Mouse (Mus musculus) limb, embryonic 11.5 days (tissue): ENCODE measurements around the gene Tmem135. TPM values are rescaled to one million over a fixed set of nuclear protein-coding genes. Genes with fewer than 3 reads are reported as not detected.

Source experiments
- ATAC-seq: fragments of 200-750 bp; cut with Nextera tagmentation; 2 replicates; pipeline ENCODE4 v1.8.0; 2017; ENCODE audit warnings: low read depth; ENCODE audit not compliant: insufficient number of reproducible peaks, low FRiP score, low TSS enrichment
- DNase-seq: peaks from one replicate; pipeline ENCODE4 v3.0.0-alpha.2; 2015; ENCODE audit warnings: low spot score
- H3K27ac ChIP-seq: fragments of 300-500 bp; sonication (generic); replicated peaks from 2 replicates; pipeline ENCODE4 v1.5.1; 2014; ENCODE audit warnings: low read depth, mild to moderate bottlenecking, low read length
- H3K27me3 ChIP-seq: fragments of 300-500 bp; sonication (generic); 2 replicates; pipeline ENCODE4 v1.6.1; 2014; ENCODE audit warnings: mild to moderate bottlenecking, low read length, mixed read lengths; ENCODE audit not compliant: control insufficient read depth, insufficient read depth
- H3K36me3 ChIP-seq: fragments of 300-500 bp; sonication (generic); 2 replicates; pipeline ENCODE4 v1.6.1; 2014; ENCODE audit warnings: mild to moderate bottlenecking, low read length, moderate library complexity, mixed read lengths; ENCODE audit not compliant: control insufficient read depth, insufficient read depth
- H3K4me1 ChIP-seq: fragments of 300-500 bp; sonication (generic); 2 replicates; pipeline ENCODE4 v1.6.1; 2014; ENCODE audit warnings: low read length, mixed read lengths; ENCODE audit not compliant: control insufficient read depth, insufficient read depth
- H3K4me2 ChIP-seq: fragments of 300-500 bp; sonication (generic); 2 replicates; pipeline ENCODE4 v1.6.1; 2014; ENCODE audit warnings: low read depth, mild to moderate bottlenecking, moderate library complexity; ENCODE audit not compliant: severe bottlenecking
- H3K4me3 ChIP-seq: fragments of 300-500 bp; sonication (generic); 2 replicates; pipeline ENCODE4 v1.5.1; 2014; ENCODE audit warnings: low read depth, low read length
- H3K9ac ChIP-seq: fragments of 300-500 bp; sonication (generic); 2 replicates; pipeline ENCODE4 v1.6.1; 2014; ENCODE audit warnings: mild to moderate bottlenecking, low read length
- H3K9me3 ChIP-seq: fragments of 300-500 bp; sonication (generic); 2 replicates; pipeline ENCODE4 v1.6.1; 2016; ENCODE audit warnings: low read length; ENCODE audit not compliant: control insufficient read depth
- WGBS: fragments of 180-500 bp; shearing (Covaris S2); extraction: QIAGEN DNeasy Blood & Tissue Kit; methylation state at CpG from one replicate; pipeline ENCODE4 v1.1.7; 2014; 5-methylcytosine and 5-hydroxymethylcytosine counted together
- polyA plus RNA-seq: library from polyadenylated mRNA; unstranded; fragments of >200 nt; fragmentation: Nextera tagmentation; extraction: Ambion mirVana; gene quantifications from 2 replicates; pipeline ENCODE4 v1.2.1, GENCODE M21; 2014

The Tmem135 gene
- polyA plus RNA-seq, 1 experiment from 2014 or later = 18.3 TPM

DNA sequence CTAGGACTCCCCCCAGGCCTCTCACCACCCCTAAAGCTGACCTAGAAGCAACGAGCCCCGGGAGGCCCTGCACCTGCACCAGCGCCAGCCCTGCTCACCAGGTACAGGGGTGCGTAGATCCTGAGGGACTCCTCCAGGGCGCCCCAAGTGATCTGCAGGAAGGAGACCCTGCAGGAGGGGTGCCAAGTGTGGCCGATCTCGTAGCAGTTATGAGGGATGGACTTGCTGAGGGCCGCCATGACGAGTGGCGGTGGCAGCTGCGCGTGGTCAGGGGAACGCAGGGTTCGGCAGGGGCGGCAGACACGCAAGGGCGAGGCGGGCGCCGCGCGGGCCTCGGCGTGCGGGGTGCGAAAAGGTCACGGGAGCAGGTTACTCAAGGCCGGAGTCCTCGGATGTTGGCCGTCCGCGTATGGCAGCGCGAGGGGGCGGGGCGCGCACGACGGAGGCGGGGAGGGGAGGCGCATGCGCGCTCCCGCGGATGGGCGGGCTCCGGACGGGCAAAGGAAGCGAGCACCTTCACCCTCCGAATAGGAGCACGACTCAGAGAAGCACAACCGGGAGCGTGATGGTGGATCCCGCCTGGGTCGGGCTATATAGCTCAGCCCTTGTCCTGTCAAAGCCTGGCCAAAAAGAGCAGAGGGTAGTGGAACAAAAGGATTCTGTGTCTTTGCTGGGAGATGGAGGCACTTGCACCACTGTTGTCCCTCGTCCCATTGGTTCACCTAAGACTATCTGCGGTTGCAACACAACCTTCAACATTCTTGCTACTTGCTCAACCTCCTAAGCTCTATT lies 65.5 kb downstream of the Tmem135 start:
- Histone ChIP-seq H3K9me3 (no peaks in the 10 kb centered on the region), H3K9ac (peak overlapping the region; percentile 88), H3K4me1 (peaks cover 7% of the 10 kb centered on the region), H3K4me2 (peak overlapping the region; percentile 95), H3K4me3 (peak overlapping the region; percentile 93), H3K27ac (no peak overlapping the region; the same call in 1 of the 2 replicates), H3K36me3 (no peaks in the 10 kb centered on the region), H3K27me3 (no peaks in the 10 kb centered on the region)
- ATAC-seq (peak; percentile 93), DNase-seq (peak; percentile 91)
- WGBS = under 1% methylated on average over 56 of the region's 57 CpGs

GRCm38 (mm10) chr7:89337711-89338349 lies 66.2 kb downstream of the Tmem135 start:
- ATAC-seq (peak; percentile 31; the same call in 1 of the 2 replicates), DNase-seq (peak; percentile 4)
- Histone ChIP-seq H3K9ac (peak overlapping the region; percentile 88), H3K4me2 (peak overlapping the region; percentile 95), H3K9me3 (no peaks in the 10 kb centered on the region), H3K27ac (no peak overlapping the region; the same call in 1 of the 2 replicates), H3K4me3 (peak overlapping the region; percentile 93), H3K27me3 (no peaks in the 10 kb centered on the region), H3K4me1 (peaks cover 7% of the 10 kb centered on the region), H3K36me3 (no peaks in the 10 kb centered on the region)
- 57% methylated on average over 10 of the region's 10 CpGs for WGBS

GRCm38 (mm10) chr7:89336434-89336833 lies 67.6 kb downstream of the Tmem135 start:
- Histone ChIP-seq H3K27ac (no peak overlapping the region), H3K36me3 (no peaks in the 10 kb centered on the region), H3K9me3 (no peaks in the 10 kb centered on the region), H3K27me3 (no peaks in the 10 kb centered on the region), H3K4me1 (peaks cover 7% of the 10 kb centered on the region), H3K4me2 (no peak overlapping the region), H3K4me3 (no peak overlapping the region), H3K9ac (no peak overlapping the region)
- ATAC-seq = no peak
- 95% methylated on average over 1 of the region's 1 CpGs for WGBS
- no peak for DNase-seq

DNA sequence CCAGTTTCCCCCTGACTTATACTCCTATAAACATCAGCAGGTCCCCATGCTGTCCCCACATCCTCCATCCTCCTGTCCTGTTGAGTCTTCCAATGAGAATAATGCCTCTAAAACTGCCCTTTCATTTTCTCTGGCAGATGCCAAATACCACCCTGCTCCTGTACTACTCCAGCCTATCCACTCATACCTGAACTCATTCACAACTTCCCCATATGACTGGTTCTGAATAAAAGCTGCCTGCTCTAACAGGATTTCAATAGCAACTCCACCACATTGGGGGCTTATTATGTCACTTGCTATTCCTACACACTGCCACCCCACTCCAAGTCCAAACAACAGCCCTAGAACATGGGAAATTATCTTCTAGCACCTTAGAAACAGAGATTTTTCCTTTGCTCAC lies 68.7 kb downstream of the Tmem135 start:
- peaks cover 7% of the 10 kb centered on the region for H3K4me1 ChIP-seq
- H3K4me2 ChIP-seq = no peak overlapping the region
- H3K4me3 ChIP-seq = no peak overlapping the region
- no peak for DNase-seq
- H3K9me3 ChIP-seq = no peaks in the 10 kb centered on the region
- ATAC-seq = no peak
- H3K27ac ChIP-seq = no peak overlapping the region
- H3K9ac ChIP-seq = no peak overlapping the region
- H3K36me3 ChIP-seq = no peaks in the 10 kb centered on the region
- H3K27me3 ChIP-seq = no peaks in the 10 kb centered on the region

DNA sequence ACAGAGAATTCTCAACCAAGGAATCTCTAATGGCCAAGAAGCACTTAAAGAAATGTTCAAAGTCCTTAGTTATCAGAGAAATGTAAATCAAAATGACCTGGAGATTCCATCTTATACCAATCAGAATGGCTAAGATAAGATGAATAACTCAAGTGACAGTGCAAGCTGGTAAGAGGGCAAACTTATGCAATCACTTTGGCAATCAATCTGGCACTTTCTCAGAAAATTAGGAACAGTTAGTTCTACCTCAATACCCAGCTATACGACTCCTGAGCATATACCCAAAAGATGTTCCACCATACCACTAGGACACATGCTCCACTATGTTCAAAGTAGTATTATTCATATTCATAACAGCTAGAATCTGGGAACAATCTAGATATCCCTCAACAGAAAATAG lies 74.1 kb downstream of the Tmem135 start:
- Histone ChIP-seq H3K9me3 (no peaks in the 10 kb centered on the region), H3K27me3 (no peaks in the 10 kb centered on the region), H3K4me2 (no peak overlapping the region), H3K4me1 (no peaks in the 10 kb centered on the region), H3K27ac (no peak overlapping the region), H3K36me3 (no peaks in the 10 kb centered on the region), H3K4me3 (no peak overlapping the region), H3K9ac (no peak overlapping the region)
- DNase-seq (no peak), ATAC-seq (no peak)
- 94% methylated on average over 1 of the region's 1 CpGs for WGBS

GRCm38 (mm10) chr7:89327731-89328130 lies 76.3 kb downstream of the Tmem135 start:
- WGBS = 94% methylated on average over 5 of the region's 5 CpGs
- DNase-seq (no peak), ATAC-seq (no peak)
- Histone ChIP-seq H3K4me2 (no peak overlapping the region), H3K36me3 (no peaks in the 10 kb centered on the region), H3K4me1 (no peaks in the 10 kb centered on the region), H3K27me3 (no peaks in the 10 kb centered on the region), H3K9me3 (no peaks in the 10 kb centered on the region), H3K27ac (no peak overlapping the region), H3K4me3 (no peak overlapping the region), H3K9ac (no peak overlapping the region)

DNA sequence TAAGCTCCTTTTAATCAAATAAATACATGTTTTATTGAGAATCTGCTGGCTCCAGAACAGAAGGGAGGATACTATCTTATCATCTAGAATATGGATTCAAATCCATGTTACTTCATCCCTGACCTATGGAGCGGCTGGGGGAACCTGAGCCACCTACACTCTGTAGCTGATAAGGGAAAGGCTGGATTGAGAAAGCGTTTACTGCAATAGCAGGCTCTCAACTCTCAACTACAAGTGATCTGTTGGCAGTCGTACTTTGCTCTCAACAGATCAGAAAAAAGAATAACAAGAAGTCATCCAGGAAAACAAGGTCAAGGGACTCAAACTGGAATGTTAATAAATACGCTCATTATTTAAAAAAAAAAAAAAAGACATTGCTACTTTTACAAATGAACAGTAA lies 77.3 kb downstream of the Tmem135 start:
- no peak for DNase-seq
- 83% methylated on average over 4 of the region's 4 CpGs for WGBS
- H3K4me2 ChIP-seq = no peak overlapping the region
- H3K4me3 ChIP-seq = no peak overlapping the region
- no peaks in the 10 kb centered on the region for H3K4me1 ChIP-seq
- H3K36me3 ChIP-seq = no peaks in the 10 kb centered on the region
- no peaks in the 10 kb centered on the region for H3K27me3 ChIP-seq
- no peak for ATAC-seq
- H3K27ac ChIP-seq = no peak overlapping the region
- H3K9ac ChIP-seq = no peak overlapping the region
- no peaks in the 10 kb centered on the region for H3K9me3 ChIP-seq

- H3K9ac ChIP-seq = no peak overlapping the region
- ATAC-seq = no peak
- H3K4me2 ChIP-seq = no peak overlapping the region
- H3K36me3 ChIP-seq = no peaks in the 10 kb centered on the region
- no peaks in the 10 kb centered on the region for H3K27me3 ChIP-seq
- H3K4me3 ChIP-seq = no peak overlapping the region
- no peaks in the 10 kb centered on the region for H3K4me1 ChIP-seq
- DNase-seq = no peak
- WGBS = 94% methylated on average over 5 of the region's 5 CpGs
- no peaks in the 10 kb centered on the region for H3K9me3 ChIP-seq
- no peak overlapping the region for H3K27ac ChIP-seq
These were observed 77.8 kb downstream of the Tmem135 start for GRCm38 (mm10) chr7:89326202-89326601.
